Mouse (Mus musculus) activated CD4-positive, CD25-positive, alpha-beta regulatory T cell, adult 4 months (primary cell): ENCODE data around the gene Lpp. TPM values are rescaled to one million over a fixed set of nuclear protein-coding genes. Genes with fewer than 3 reads are reported as not detected.

Experiments
- ATAC-seq: one replicate; pipeline ENCODE4 v1.8.0; 2017
- polyA plus RNA-seq, 2 experiments: library from polyadenylated mRNA; unstranded; fragments of 100-300 nt; shearing (Covaris generic); gene quantifications; one replicate each; pipeline ENCODE4 v1.2.1; 2017

Gene Lpp
- polyA plus RNA-seq, 2 experiments from 2014 or later = 15.5 to 16.8 TPM

DNA sequence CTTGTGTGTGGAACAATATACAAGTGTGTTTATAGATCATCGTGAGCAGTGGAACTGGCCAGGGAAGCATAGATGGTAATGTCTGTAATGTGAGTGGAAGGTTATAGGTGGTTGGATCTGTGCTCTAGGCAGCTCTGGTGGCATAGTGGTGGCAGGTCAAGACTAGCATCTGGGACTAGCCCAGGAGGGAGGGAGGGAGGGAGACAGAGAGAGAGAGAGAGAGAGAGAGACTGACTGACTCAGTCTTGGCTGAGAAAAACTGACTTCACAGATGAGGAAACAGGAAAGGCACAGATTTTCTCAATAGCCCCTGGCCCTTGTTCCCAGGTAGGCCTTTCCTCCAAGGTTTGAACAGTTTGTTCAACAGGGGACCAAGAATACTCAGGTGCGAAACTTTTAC, 7.5 kb downstream of the Lpp start:
- ATAC-seq = no peak

DNA sequence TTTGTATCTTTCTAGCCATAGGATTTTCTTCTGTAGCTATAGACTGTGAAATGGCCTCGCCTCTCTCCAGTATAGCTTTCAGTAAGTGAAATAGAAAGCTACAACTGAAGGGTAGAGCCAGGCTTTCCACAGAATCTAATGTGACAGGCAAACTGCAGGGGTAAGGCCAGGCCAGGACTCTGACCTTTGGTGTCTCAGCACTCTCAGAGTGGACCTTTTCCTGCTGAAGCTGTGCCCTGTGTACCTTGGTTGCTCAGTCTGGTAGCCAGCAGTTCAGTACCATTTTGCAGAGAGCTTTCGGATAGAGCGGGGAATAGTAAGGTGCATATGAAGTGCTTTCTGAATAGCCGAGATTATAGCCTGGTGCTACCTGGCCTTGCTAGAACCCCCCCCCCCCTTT, 9.5 kb downstream of the Lpp start:
- ATAC-seq = no peak

DNA sequence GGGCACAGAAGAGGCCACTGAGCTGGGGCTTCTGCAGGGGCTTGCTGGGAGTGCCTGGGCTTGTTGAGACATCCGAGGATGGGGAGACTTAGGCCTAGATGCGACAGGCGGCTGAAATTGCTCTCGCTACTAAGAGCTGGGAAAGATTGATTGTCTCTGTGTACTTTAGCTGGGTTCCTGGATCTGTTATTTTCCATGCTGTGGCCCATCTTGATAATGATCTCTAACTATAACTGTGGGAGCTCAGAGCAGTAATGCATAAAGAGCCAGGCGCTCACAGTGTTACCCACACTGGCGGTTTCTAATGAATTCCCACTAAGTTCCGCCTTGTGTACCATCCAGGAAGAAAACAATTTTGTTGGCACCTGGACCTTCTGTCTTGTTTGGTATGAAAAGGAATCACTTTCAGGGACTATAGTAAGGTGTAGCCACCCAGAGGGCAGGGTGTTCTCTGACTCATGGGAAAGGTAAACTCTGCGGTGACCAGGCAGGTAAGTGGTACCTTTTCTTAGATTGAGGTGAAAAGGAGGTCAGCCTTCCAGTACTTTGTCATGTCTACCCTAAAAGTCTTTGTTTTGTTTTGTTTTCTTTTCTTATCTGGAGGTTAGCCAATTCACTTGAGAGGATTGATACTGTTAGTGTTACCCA, 10.6 kb downstream of the Lpp start:
- no peak for ATAC-seq

DNA sequence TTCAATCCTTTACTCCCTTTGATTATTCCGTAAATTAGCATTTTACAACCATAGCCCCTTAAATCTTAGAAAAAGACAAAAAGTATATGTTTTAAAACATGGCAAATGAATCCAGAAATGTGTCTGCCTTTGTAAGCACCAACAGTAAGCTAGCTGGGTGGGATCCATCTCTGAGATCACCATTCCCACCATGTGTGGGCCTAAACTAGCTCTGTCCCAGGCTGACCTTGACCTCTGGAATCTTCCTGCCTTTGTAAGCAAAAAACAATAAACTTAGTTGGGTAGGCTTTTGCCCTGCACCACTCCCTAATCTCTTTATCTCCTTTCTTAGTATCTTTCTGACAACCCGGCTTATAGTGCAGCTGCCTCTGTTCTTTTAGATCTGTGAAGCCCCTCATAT, 13.2 kb downstream of the Lpp start:
- no peak for ATAC-seq

DNA sequence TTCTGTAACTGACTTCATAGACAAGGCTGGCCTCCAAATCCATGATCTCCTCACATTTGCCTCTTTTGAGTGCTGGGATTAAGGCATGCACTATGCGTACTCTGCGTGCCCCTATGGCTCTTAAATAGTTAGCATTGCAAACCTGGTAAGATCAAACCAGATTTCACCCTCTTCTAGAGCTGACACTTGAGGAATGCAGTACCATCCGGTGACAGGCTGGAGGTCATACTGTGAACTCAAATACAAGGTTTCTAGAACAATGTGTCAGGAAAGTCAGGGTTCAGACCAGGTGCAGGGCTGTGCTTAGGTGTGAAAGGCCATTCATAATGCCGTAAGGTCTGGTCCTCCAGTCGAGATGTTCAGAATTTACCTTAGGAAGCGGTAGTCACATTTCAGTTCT, 18.0 kb downstream of the Lpp start:
- ATAC-seq = no peak

DNA sequence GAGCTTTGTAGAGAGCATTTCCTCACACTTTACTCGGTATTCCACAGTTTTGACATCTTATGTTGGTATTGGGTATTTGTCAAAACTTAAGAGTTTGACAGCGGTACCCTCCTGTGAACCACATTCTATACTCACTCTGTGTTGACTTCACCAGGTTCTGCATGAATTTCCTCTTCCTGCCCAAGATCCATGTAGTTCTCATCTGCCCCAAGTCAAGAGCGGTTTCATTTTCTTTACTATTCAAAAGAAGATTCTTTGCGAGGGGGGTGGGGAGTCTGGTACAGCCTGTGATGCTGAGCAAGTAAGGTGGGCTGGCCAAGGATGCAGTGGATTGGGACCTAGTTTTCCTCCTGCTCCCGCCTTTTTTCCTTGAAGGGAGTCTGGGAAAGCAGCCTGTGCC, 18.9 kb downstream of the Lpp start:
- peak; percentile 23 for ATAC-seq

DNA sequence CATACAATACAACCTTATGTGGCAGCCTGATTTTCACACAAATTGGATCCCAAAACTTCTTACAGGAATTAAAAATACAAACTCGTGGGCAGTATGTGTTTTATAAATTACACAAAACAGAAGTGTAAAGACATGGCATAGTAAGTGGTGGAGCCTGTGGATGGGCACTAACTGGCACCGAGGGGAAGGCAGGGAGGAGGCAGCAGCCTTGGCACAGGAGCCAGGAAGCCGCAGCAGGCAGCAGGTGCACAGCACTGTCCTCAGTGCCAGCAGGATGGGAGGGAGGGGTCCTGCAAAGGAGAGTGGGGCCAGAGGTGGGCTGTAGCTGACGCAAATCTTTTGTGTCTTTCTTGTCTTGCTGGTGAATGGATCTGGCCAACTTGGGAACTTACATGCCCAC, 19.8 kb downstream of the Lpp start:
- ATAC-seq = no peak

DNA sequence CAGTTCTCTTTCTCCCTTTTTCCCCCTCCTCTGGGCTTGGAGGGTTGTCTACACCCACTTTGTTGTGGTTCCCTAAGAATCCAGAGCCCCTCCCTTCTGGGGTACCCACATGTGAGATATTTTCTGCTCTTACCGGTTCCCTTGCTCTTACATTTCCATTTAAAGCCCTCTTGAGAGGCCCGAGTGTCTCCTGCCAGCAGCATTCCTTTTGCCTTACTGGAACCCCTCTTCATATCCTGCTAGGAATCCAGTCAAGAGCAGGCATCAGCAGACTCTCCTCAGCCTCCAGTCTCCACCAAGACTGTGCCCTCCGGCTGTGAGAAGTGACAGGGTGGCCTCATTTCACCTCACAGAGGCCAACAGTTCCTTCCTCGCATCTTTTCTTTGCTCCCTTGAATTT, 24.7 kb downstream of the Lpp start:
- ATAC-seq = no peak

DNA sequence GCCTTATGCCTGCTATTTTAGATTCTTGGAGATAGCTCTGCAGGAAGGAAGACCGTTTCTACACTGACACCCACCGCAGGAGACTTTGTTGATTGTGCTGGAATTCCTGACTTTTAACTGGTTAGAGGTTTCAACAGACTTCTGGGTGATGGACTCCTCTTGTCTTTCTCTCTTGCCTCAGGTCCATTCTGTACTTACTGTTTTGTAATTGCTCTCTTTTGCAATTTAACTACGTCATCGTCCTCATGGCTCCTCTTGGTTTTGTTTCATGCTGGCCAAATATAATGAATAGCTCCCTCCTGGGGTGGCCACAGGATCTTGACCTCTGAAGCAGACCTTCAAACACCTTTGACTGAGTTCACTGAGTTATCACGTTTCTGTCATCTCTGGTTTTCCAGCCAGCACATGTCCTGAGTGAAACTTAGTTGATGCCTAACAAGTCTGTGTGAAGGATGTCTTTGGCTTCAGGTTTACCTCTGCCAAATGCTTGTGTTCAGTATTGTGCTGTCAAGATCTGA, 27.4 kb downstream of the Lpp start:
- no peak for ATAC-seq

DNA sequence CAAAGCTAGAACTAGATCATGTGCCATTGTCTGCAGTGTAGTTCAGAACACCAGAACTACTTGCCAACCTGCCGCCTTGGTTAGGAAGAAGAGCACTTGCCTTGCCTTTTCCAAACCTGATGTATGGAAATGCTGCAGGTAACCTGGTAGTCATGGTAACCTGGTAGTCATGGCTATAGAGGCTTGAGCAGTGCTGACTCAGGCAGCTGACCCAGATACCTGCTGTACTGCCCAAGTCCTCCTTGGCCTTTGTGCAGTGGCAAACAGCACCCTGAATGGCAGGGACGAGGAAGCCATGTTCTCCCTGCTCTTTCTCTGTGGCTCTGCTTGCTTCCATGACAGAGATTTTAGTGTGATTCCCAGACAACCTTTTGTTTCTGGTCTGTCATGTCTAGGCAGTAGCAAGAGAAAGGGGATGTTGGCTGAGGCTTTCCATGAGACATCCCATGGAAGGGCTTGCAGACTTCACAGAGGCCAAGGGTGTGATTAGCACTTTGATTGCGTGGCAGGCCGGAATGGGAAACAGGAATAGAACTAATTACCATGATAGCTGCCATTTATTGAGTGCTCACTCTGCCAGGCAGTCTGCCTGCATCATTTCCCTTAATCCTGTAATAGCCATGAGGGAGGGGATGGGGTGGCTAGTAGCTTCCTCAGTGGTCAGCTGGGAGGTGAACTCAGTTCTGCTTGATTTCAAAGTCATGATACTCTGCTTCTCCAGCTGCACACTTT, 28.5 kb downstream of the Lpp start:
- ATAC-seq = no peak

DNA sequence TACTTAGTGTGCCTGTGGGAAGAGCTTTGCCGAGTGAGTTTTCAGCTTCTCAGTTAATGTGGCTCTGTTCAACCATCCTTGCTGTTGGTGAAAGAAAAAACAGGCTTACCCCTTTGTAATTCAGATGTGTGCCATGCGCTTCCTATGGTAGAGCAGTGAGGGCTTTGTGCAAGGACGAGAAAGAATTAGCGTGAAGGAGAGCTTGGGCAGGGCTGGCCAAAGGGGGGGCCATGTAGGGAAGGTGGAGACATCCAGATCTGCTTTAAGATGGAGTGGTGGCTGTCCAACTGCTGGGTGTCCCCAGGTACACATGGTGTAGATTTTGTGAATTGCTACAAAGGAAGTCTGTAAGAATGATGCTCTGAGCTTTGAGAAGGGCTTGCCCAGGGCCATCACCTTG, 29.9 kb downstream of the Lpp start:
- no peak for ATAC-seq

DNA sequence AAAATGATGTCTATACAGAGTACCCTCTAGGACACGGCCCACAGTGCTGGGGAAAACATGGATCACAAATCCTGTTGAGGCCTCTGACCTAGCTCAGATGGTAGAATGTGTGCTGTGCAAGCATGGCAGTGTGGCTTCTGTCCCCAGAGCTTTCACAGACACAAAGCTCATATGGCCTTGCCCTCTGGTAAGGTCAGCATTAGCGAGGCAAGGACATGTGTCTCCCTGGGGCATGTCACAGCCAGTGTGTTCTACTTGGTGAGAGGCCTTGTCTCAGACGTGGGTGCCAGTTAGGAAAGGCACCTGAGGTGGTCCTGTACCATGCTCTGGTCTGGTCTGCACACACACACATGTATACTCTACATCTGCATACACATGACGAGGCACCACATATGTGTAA, 30.4 kb downstream of the Lpp start:
- no peak for ATAC-seq

DNA sequence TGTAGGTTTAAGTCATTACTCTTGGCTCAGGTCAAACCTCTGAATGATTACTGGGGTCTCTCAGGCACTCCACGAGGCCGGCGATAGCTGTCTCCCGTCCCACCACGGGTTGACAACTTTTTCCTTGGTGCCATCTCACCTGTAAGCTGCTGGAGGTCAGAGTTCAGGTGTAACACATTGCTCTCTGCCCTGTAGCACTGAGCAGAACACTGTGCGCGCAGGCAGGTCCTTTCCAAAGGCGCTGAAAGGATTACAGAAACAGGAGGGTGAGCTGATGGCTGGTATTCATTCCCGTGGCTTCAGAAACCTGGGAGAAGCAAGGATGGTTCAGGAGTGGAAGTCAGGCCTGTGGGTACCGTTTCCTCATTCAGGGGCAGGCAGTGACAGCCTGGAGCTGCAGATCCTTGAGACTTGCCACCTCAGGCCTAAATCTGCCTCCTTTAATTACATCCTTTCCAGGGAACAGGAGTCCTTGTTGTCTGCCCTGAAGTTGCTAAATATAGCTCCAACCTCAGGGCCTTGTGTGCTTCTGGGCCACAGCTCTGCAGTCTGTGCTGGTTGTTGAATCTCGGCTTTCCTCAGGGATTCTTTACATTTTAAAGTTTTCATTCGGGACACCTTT, 31.2 kb downstream of the Lpp start:
- ATAC-seq = no peak

DNA sequence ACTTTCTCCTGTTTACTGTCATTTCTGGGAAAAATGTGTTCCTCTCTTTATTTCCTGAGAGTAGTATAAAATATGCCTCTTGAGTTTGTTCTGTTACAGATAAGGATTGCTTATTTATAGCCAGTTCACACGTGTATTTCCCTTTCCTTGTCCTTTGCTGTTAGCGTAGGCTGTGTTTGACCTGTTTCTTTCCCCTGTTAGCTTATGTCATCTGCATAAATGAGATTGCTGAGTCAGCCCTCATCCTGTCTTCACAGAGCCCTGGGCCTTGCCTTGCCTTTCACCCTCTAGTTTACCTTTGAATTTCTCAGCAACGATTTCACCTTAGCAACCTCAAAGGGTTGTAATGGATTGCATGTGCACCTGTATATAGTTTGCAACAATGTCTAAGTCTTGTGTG, 32.5 kb downstream of the Lpp start:
- ATAC-seq = peak; percentile 23

DNA sequence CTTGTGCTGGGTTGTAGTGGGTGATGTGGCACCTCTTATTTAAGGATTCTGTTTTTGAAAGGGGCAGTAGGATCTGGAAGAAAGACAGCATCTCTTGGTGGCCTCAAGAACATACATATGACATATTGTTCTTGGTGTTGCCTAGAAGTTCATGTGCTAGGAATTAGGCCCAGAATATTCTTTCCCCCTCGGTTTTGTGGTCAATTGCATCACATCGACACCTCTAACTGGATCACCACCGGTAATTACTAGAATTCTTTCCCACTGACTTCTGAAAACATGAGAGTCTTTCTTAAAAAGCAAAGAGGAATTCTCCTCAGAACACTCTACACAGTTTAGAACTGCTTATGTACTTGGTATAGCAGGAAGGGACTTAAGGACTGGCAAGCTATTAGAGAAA, 34.3 kb downstream of the Lpp start:
- no peak for ATAC-seq

DNA sequence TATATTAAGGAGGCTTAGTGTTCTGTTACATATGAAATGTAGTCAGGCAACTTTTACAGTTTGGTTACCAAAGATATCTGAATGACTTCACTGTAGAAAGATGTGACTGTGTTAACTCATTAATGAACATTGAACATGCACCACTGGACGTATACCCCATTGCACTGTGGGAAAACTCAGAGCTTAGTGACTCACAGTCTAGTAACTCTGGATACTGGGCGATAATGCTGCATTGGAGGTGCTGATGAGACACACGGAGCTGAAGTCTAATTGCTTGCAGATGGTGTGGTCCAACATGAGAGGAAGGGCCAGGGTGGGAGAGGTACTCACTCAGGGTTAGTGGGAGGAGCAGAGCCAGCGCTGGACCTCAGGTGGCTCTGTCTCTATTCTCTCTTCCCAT, 34.7 kb downstream of the Lpp start:
- ATAC-seq = no peak

DNA sequence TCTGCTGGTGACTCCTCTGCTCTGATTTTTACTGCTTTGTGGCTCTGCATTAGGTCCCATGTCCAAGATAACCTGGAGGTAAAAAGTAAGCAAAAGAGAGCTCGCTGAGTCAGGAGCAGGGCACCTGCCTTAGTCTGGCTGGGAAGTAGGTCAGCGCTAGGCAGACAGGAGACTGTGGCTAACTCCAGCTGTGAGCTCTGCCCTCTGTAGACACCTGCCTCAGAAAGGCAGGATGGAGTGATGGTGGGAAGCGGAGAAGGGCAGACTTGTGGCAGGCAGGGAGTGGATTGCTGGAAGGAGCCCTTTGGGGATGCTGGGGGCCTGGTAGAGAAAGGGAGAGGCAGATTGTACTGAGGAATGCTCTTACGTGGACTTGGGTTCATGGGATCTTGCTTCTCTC, 35.4 kb downstream of the Lpp start:
- no peak for ATAC-seq

DNA sequence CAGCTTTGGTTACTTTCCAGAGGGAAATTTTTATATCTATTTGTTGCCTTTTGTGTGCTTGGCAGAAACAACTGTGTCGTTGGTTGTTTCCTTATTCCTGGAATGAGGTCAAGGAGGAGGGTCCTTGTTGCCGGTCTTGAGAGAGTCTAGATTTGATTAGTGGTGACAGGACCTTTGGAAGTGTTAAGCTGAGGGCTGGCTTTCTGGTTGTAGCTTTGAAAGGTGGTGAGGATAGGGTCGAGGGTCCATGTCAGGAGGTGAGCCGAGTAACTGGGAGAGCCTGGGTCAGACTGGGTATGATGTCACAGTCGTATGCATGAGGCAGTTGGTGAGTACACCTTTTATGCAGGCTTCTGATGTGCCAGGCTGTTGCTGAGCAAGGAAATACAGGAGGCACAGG, 36.4 kb downstream of the Lpp start:
- no peak for ATAC-seq

DNA sequence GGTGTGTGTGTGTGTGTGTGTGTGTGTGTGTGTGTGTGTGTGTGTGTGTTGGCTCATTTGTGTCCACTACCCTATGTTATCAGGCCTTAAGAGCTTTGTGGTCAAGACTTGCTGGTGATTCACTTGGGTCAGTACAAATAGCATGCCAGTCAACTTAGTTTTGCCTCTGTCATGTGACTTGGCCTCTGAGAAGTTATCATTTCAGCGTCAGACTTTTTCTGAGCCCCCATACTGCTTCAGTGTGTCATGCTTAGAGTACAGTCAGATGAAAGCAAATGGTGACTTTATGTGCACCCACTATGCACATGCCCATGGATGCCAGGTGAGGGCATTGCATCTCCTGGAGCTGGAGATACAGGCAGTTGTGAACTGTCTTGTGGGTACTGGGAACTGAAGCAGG, 38.5 kb downstream of the Lpp start:
- ATAC-seq = no peak

DNA sequence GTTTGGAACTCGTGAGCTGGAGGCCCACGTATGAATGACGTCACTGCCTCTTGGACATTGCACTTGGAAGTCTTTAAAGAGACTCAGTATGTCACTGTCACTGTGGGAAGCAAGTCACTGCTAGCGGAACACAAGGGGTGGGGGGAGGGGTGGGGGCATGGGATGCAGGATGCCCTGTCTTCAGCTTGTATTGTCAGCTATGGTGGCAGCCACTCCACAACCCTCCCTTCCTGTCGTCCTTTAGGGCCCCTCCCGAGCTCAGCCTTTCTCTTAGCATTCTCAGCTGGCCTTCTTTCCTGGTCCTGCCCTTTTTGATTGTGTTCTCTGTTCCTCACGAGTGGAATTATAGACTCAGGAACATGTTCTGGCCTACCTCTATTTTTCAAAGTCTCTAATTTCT, 40.3 kb downstream of the Lpp start:
- ATAC-seq = no peak

DNA sequence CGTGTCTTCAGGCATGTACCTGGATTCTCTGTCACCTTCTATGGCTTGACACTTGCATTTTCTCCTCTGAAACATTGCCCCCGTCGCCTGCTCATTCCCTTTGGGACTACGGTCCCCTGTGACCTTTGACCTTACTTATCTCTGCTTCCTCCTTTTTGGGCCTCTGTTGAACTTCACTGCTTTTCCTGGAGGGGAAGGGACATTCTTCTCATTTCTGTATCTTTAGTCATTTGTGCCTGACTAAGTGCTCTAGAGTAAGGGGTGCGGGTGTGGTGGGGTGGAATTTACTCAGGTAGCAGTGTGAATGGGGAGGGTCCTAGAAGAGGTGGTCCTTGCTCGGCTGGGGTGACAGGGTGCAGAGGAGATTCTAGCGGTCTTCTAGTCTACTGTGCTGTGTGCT, 40.7 kb downstream of the Lpp start:
- ATAC-seq = no peak

DNA sequence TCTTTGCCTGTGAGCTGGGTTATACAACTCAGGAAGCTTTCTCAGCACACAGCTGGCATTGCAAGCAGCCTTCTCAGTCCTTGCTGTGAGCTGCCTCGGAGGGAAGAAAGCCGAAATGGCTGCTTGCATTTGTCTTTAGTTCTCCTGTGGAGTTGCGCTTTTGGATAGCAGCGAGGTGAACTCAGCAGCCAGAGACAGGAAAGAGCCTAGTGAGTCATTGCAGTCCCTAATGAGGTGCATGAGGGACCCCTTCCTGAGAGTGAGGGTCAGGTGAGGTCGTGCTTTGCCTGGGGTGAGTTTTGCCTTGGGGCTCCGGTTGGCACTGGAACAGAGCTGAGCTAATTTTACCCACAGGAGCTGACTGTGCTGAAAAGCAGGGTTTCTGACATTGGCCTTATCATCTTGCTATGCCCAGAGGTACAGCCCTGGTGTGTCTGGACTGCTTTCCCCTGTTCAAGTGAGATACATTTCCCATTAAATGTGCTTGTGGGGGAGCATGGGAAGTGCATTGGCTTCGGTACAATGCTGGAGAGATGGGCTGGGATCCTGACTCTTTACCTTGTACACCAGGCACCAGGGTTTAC, 41.3 kb downstream of the Lpp start:
- no peak for ATAC-seq

DNA sequence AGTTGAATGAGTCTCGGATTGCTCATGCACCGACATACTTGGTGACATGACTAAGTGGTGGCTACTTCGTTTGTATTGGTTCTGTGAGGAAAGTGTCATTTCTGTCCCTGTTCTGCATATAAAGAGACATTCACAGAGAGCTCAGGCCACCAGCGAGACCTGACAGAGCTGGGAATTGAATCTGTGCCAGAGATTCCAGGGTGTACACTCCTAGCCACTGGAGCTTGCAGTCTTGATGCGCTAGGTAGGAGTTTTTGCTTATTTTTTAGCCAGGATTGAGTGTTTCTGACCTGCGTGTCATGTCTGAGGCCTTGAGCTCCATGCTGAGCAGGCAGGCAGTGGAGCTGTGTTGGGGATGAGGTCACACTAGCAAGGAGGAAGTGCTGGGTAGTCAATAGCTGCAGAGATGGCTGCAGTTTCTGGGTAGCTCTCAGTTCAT, 41.8 kb downstream of the Lpp start:
- ATAC-seq = no peak

DNA sequence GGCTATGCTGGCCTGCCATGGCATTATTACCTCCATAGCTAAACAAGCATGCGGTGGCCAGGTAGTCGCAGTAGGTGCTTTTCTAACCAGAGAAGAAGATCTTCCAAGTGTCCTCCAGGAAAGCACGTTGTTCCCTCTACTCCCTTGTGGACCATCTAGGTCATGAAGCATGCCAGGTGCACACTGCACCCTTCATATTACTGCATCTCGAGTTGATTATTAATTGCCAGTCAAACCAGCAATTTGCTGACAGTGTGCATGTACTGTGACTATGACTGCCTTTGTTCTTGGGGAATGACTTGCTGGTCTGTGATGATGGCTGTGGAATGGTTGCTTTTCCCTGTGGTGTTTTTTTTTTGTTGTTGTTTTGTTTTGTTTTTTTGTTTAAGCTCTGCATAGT, 45.1 kb downstream of the Lpp start:
- no peak for ATAC-seq
